Mouse (Mus musculus) small intestine, adult 2 months (tissue): ENCODE results near the gene Phactr2.

Experiments
- CTCF ChIP-seq: fragments of 200-500 bp; IDR thresholded peaks from 2 replicates; pipeline ENCODE4 v1.5.1; 2012; ENCODE audit warnings: low read depth, mild to moderate bottlenecking, control low read depth, inconsistent platforms, low read length, moderate library complexity, mixed read lengths; ENCODE audit not compliant: insufficient replicate concordance, insufficient read length; ENCODE audit errors: extremely low read depth
- POLR2A ChIP-seq: fragments of 200-500 bp; IDR thresholded peaks from 2 replicates; pipeline ENCODE4 v1.6.1; 2012; ENCODE audit warnings: low read depth, mild to moderate bottlenecking, control low read depth, inconsistent platforms, low read length, moderate library complexity

DNA sequence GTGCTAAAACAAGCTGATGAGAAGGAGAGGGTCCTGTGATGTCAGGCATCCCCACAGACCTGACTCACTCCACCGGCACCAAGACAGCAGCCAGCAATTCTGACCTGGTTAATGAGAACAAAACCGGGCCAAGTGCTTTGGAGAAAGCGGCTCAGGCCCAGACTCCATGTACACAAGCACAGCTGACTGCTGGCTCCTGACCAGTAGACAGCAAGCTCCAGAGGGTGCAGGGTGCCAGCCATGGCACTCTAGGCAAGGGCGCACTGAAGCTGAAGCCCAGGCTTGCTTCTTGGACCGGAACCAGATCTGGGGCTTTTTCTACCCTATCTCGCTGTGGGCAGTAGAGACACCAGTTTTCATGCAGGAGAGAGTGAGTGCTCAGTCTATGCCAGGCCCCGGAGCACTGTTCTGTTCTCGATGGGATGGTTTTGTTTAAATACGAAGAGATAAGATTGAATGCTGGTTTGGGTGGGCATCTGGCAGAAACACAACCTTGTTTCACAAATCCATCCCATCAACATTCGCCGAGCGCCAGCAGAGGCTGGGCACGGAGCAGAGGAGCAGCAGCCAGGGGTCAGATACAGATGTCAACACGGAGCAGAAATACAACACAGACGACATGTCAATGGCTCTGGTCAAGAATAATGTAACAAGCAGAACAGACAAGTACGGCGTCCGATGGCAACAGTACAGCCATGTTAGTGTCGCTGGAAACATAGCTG, 61.8 kb downstream of the Phactr2 start:
- TF ChIP-seq CTCF: no peak
- TF ChIP-seq POLR2A: no peak
